Mouse (Mus musculus) gastrocnemius, postnatal 25 days (tissue): ENCODE measurements around the gene Klhdc7b. TPM values are rescaled to one million over a fixed set of nuclear protein-coding genes. Genes with fewer than 3 reads are reported as not detected.

Experiments
- DNase-seq: peaks from one replicate; pipeline ENCODE4 v3.0.0; 2022
- long read RNA-seq, 2 experiments: library from polyadenylated mRNA; stranded (forward); transcript quantifications; one replicate each; pipeline ENCODE4 v2.0.0; 2021
- total RNA-seq, 2 experiments: library from RNA; stranded (reverse); gene quantifications; 1 replicate in 1 of 2; 2 replicates in 1 of 2; pipeline ENCODE4 v1.2.3; 2021

The Klhdc7b gene
- not detected for total RNA-seq
- long read RNA-seq, experiment 1 = 0 reads
- long read RNA-seq, experiment 2 = 0 reads

GRCm38 (mm10) chr15:89384617-89385016, at the start of gene Klhdc7b:
Gene Klhdc7b, plus strand, starts transcription at chr15:89384917.
- DNase-seq = no peak

GRCm38 (mm10) chr15:89336422-89336821, 48.3 kb upstream of the Klhdc7b start:
- DNase-seq = no peak

- DNase-seq = no peak
These were observed 45.0 kb upstream of the Klhdc7b start for GRCm38 (mm10) chr15:89339696-89340095.

- no peak for DNase-seq
These were observed 44.6 kb upstream of the Klhdc7b start for GRCm38 (mm10) chr15:89340136-89340535.

- DNase-seq = no peak
These were observed 43.0 kb upstream of the Klhdc7b start for GRCm38 (mm10) chr15:89341678-89342077.

- DNase-seq = no peak
These were observed 41.4 kb upstream of the Klhdc7b start for GRCm38 (mm10) chr15:89343325-89343724.

- no peak for DNase-seq
These were observed 34.3 kb upstream of the Klhdc7b start for GRCm38 (mm10) chr15:89350447-89350846.

- DNase-seq = no peak
These were observed 33.4 kb upstream of the Klhdc7b start for GRCm38 (mm10) chr15:89351302-89351701.

- no peak for DNase-seq
These were observed 32.7 kb upstream of the Klhdc7b start for GRCm38 (mm10) chr15:89352054-89352453.

- no peak for DNase-seq
These were observed 31.9 kb upstream of the Klhdc7b start for GRCm38 (mm10) chr15:89352795-89353194.

GRCm38 (mm10) chr15:89353837-89354236, 30.9 kb upstream of the Klhdc7b start:
- no peak for DNase-seq

- DNase-seq = no peak
These were observed 30.3 kb upstream of the Klhdc7b start for GRCm38 (mm10) chr15:89354455-89354854.

GRCm38 (mm10) chr15:89355241-89356187, 29.2 kb upstream of the Klhdc7b start, which contains the start of the genes Lmf2 and Ncaph2:
Gene Lmf2, minus strand, starts transcription at chr15:89355659.
Gene Ncaph2, plus strand, starts transcription at chr15:89355719.
- DNase-seq = peak; percentile 92

- DNase-seq = peak; percentile 51
These were observed 28.3 kb upstream of the Klhdc7b start for GRCm38 (mm10) chr15:89356372-89356771.

- DNase-seq = no peak
These were observed 25.9 kb upstream of the Klhdc7b start for GRCm38 (mm10) chr15:89358784-89359183.

GRCm38 (mm10) chr15:89363051-89363450, 21.7 kb upstream of the Klhdc7b start:
- no peak for DNase-seq

- no peak for DNase-seq
These were observed 19.6 kb upstream of the Klhdc7b start for GRCm38 (mm10) chr15:89365141-89365551.

- DNase-seq = no peak
These were observed 12.6 kb upstream of the Klhdc7b start for GRCm38 (mm10) chr15:89372068-89372467.

GRCm38 (mm10) chr15:89372536-89372935, 12.2 kb upstream of the Klhdc7b start:
- no peak for DNase-seq

GRCm38 (mm10) chr15:89373027-89373761, 11.5 kb upstream of the Klhdc7b start:
- peak; percentile 80 for DNase-seq

GRCm38 (mm10) chr15:89373762-89374248, 10.9 kb upstream of the Klhdc7b start, which contains the start of gene Sco2:
Gene Sco2, minus strand, starts transcription at chr15:89373846.
- DNase-seq = peak; percentile 84

GRCm38 (mm10) chr15:89374340-89374739, 10.4 kb upstream of the Klhdc7b start:
- no peak for DNase-seq
